Mouse (Mus musculus): ENCODE results near the gene Faiml.

DNA sequence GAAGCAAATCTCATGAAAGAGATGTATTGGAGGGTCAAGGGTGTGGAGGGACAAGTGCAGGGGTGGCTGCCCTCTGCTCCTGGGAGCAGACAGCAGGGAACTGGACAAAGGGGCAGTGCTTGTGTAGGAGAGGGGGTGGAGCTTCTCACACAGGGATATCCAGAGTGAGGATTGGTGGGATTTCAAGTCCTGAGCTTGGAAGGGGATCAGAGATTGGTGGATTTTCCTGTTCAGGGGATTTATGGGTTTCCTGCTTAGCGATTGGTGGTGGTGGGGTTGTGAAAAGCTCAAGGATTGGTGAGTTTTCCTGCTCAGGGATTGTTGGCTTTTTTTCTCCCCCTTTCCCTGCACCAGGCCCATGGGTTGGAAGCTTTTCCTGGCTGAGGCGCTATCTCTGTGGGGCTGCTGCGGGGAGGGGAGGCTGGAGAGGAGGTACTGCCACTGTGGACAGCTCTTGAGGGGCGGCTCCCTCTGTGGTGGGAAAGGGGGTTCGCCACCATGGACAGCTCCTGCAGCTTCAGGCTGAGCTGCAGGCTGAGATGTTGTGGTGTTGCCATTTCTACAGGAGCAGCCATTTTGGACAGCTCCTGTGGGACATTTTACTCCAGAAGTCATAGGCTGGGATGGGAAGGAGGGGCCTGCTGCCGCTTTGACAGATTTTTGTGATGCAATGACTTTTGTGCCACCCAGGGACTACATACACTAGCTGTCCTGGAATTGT, 18.9 kb downstream of the Faiml start:
- TF ChIP-seq CTCF (IDR thresholded peaks at IDR 0.05; ENCODE audit: low read depth, low read length) (no peak), POLR2A (IDR thresholded peaks at IDR 0.05; ENCODE audit: extremely low read depth, insufficient read depth, low read length) (no peak)
